Mouse (Mus musculus) hindbrain, embryonic 16.5 days (tissue): ENCODE data around the gene Flnb. TPM values are rescaled to one million over a fixed set of nuclear protein-coding genes. Genes with fewer than 3 reads are reported as not detected.

Experiments
- ATAC-seq: fragments of 200-750 bp; cut with Nextera tagmentation; 2 replicates; pipeline ENCODE4 v1.8.0; 2017; ENCODE audit warnings: moderate TSS enrichment, moderate library complexity
- H3K27ac ChIP-seq: fragments of 300-500 bp; sonication (generic); 2 replicates; pipeline ENCODE4 v1.5.1; 2014; ENCODE audit warnings: low read depth, mild to moderate bottlenecking, control low read depth, low read length, moderate library complexity
- H3K27me3 ChIP-seq: fragments of 300-500 bp; sonication (generic); replicated peaks from 2 replicates; pipeline ENCODE4 v1.6.1; 2014; ENCODE audit warnings: low read length; ENCODE audit not compliant: control insufficient read depth, insufficient read depth
- H3K36me3 ChIP-seq: fragments of 300-500 bp; sonication (generic); 2 replicates; pipeline ENCODE4 v1.6.1; 2014; ENCODE audit warnings: mild to moderate bottlenecking, low read length, moderate library complexity, mixed read lengths; ENCODE audit not compliant: control insufficient read depth, insufficient read depth
- H3K4me1 ChIP-seq: fragments of 300-500 bp; sonication (generic); 2 replicates; pipeline ENCODE4 v1.6.1; 2014; ENCODE audit warnings: low read depth, low read length; ENCODE audit not compliant: control insufficient read depth, insufficient read depth
- H3K4me2 ChIP-seq: fragments of 300-500 bp; sonication (generic); 2 replicates; pipeline ENCODE4 v1.6.1; 2014; ENCODE audit warnings: mild to moderate bottlenecking, low read length, control low read depth, moderate library complexity
- H3K4me3 ChIP-seq: fragments of 300-500 bp; sonication (generic); 2 replicates; pipeline ENCODE4 v1.5.1; 2014; ENCODE audit warnings: mild to moderate bottlenecking, low read length, control low read depth, moderate library complexity
- H3K9ac ChIP-seq: fragments of 300-500 bp; sonication (generic); 2 replicates; pipeline ENCODE4 v1.6.1; 2014; ENCODE audit warnings: low read depth, mild to moderate bottlenecking, control low read depth, low read length, moderate library complexity
- H3K9me3 ChIP-seq: fragments of 300-500 bp; sonication (generic); 2 replicates; pipeline ENCODE4 v1.6.1; 2014; ENCODE audit warnings: mild to moderate bottlenecking, low read length, moderate library complexity; ENCODE audit not compliant: control insufficient read depth
- WGBS: fragments of 180-500 bp; shearing (Covaris S2); extraction: QIAGEN DNeasy Blood & Tissue Kit; methylation state at CpG from one replicate; pipeline ENCODE4 v1.1.7; 2014; 5-methylcytosine and 5-hydroxymethylcytosine counted together
- polyA plus RNA-seq: library from polyadenylated mRNA; unstranded; fragments of >200 nt; fragmentation: Nextera tagmentation; extraction: Ambion mirVana; gene quantifications from 2 replicates; pipeline ENCODE4 v1.2.1, GENCODE M21; 2015

Flnb gene
- polyA plus RNA-seq, 1 experiment from 2014 or later = 6.3 TPM

GRCm38 (mm10) chr14:7896699-7897098 is 78.9 kb downstream of the Flnb start:
- Histone ChIP-seq H3K9me3 (no peaks in the 10 kb centered on the region), H3K9ac (no peak overlapping the region), H3K27ac (no peak overlapping the region), H3K36me3 (peaks cover 51% of the 10 kb centered on the region), H3K4me2 (no peak overlapping the region), H3K4me3 (no peak overlapping the region), H3K27me3 (no peaks in the 10 kb centered on the region), H3K4me1 (peaks cover 6% of the 10 kb centered on the region)
- WGBS = 94% methylated on average over 1 of the region's 1 CpGs
- no peak for ATAC-seq

DNA sequence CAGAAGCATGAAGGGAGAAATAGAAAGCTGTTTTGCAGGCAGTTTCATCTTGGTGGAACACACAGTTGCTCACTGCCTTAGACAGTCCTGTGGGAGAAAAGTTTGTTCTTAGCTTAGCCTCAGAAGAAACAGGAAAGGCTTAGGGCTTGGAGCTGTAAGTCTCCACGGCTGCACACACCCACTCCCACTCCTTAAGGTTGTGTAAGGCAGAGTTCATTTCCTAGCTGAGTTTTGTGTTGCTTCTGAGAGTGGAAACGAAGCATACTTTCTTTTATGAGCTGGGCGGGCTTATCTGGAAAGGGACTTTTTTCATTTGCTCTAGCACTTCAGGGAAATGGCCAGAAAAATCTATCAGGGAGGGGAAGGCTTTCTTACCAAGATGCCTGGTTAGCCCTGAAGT is 82.2 kb downstream of the Flnb start:
- 69% methylated on average over 3 of the region's 3 CpGs for WGBS
- no peak overlapping the region; the same call in 1 of the 2 replicates for H3K27ac ChIP-seq
- H3K4me2 ChIP-seq = no peak overlapping the region
- H3K9ac ChIP-seq = no peak overlapping the region
- H3K9me3 ChIP-seq = no peaks in the 10 kb centered on the region
- no peak for ATAC-seq
- H3K36me3 ChIP-seq = peaks cover 31% of the 10 kb centered on the region
- H3K4me3 ChIP-seq = no peak overlapping the region
- H3K4me1 ChIP-seq = peaks cover 6% of the 10 kb centered on the region
- no peaks in the 10 kb centered on the region for H3K27me3 ChIP-seq

- no peak overlapping the region for H3K4me2 ChIP-seq
- H3K9ac ChIP-seq = no peak overlapping the region
- H3K4me3 ChIP-seq = no peak overlapping the region
- ATAC-seq = peak; percentile 35; the same call in 1 of the 2 replicates
- H3K36me3 ChIP-seq = peaks cover 29% of the 10 kb centered on the region
- peaks cover 6% of the 10 kb centered on the region for H3K4me1 ChIP-seq
- peak overlapping the region; percentile 51; the same call in 1 of the 2 replicates for H3K27ac ChIP-seq
- H3K9me3 ChIP-seq = no peaks in the 10 kb centered on the region
- WGBS = 48% methylated on average over 11 of the region's 11 CpGs
- H3K27me3 ChIP-seq = no peaks in the 10 kb centered on the region
Observed at GRCm38 (mm10) chr14:7900481-7901049, 82.8 kb downstream of the Flnb start.

- Histone ChIP-seq H3K27ac (no peak overlapping the region), H3K4me3 (no peak overlapping the region), H3K27me3 (no peaks in the 10 kb centered on the region), H3K9me3 (no peaks in the 10 kb centered on the region), H3K4me2 (no peak overlapping the region), H3K4me1 (peaks cover 6% of the 10 kb centered on the region), H3K9ac (no peak overlapping the region), H3K36me3 (peaks cover 25% of the 10 kb centered on the region)
- ATAC-seq = peak; percentile 59
- WGBS = 56% methylated on average over 12 of the region's 12 CpGs
Observed at GRCm38 (mm10) chr14:7901484-7902240, 83.9 kb downstream of the Flnb start.

DNA sequence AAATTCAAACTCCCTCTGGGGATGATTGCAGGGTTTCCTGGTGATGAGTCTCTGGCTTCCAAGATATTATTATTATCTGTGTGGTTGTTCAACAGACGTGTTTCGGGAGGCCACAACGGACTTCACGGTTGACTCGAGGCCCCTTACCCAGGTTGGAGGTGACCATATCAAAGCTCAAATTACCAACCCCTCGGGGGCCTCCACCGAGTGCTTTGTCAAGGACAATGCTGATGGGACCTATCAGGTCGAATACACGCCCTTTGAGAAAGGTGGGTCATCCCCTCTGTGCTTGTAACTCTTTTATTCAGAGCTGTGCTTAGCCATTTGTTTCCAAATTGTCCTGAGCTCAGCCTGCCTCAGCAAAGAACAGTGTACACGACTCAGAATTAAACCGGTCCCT is 89.3 kb downstream of the Flnb start:
- Histone ChIP-seq H3K9ac (no peak overlapping the region), H3K4me3 (no peak overlapping the region), H3K4me1 (no peaks in the 10 kb centered on the region), H3K4me2 (no peak overlapping the region), H3K27ac (no peak overlapping the region), H3K36me3 (peaks cover 22% of the 10 kb centered on the region), H3K27me3 (no peaks in the 10 kb centered on the region), H3K9me3 (no peaks in the 10 kb centered on the region)
- no peak for ATAC-seq
- 81% methylated on average over 11 of the region's 11 CpGs for WGBS

DNA sequence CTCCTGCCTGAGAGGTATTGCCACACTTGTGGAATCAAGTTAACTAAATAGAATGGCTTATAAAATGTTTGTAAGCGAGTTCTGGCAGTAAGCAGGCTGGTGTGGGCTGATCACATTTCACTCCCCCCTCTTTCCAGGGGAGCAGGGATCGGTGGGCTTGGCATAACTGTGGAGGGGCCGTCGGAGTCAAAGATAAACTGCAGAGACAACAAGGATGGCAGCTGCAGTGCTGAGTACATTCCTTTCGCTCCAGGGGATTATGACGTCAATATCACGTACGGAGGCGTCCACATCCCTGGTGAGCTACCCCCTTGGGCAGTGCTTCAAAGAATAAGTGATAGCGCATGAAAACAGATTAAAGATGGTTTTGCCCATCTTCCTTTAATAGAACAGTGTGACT is 91.7 kb downstream of the Flnb start:
- 79% methylated on average over 10 of the region's 10 CpGs for WGBS
- H3K27me3 ChIP-seq = no peaks in the 10 kb centered on the region
- H3K27ac ChIP-seq = no peak overlapping the region
- peaks cover 22% of the 10 kb centered on the region for H3K36me3 ChIP-seq
- no peak overlapping the region for H3K9ac ChIP-seq
- no peak overlapping the region for H3K4me3 ChIP-seq
- no peak overlapping the region for H3K4me2 ChIP-seq
- ATAC-seq = no peak
- H3K9me3 ChIP-seq = no peaks in the 10 kb centered on the region
- H3K4me1 ChIP-seq = no peaks in the 10 kb centered on the region

DNA sequence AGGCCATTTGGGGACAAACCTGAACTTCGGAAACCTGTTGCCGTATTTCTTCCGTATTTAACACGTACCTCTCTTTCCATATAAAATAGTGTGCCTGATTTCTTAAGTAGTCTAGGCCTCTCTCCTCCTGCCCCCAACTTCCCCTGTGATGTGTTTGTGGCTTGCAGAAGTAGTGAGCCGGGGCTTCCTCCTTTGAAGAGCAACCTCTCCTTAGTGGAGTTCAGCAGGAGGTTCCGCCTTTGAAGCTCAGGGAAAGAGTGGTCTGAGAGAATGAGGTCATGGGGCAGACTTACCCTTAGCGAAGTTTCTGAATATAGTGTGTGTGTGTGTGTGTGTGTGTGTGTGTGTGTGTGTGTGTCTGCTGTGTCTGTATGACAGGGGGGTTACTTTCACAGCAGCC is 96.1 kb downstream of the Flnb start:
- Histone ChIP-seq H3K9ac (no peak overlapping the region), H3K4me3 (no peak overlapping the region), H3K36me3 (peaks cover 26% of the 10 kb centered on the region), H3K27me3 (no peaks in the 10 kb centered on the region), H3K9me3 (no peaks in the 10 kb centered on the region), H3K4me2 (no peak overlapping the region), H3K4me1 (no peaks in the 10 kb centered on the region), H3K27ac (no peak overlapping the region)
- no peak for ATAC-seq
- 69% methylated on average over 7 of the region's 7 CpGs for WGBS

GRCm38 (mm10) chr14:7914461-7914860 is 96.7 kb downstream of the Flnb start:
- 85% methylated on average over 4 of the region's 4 CpGs for WGBS
- Histone ChIP-seq H3K4me2 (no peak overlapping the region), H3K4me3 (no peak overlapping the region), H3K27ac (no peak overlapping the region), H3K9me3 (no peaks in the 10 kb centered on the region), H3K27me3 (no peaks in the 10 kb centered on the region), H3K9ac (no peak overlapping the region), H3K36me3 (peaks cover 30% of the 10 kb centered on the region), H3K4me1 (no peaks in the 10 kb centered on the region)
- ATAC-seq = no peak

- Histone ChIP-seq H3K27me3 (no peaks in the 10 kb centered on the region), H3K9me3 (no peaks in the 10 kb centered on the region), H3K9ac (no peak overlapping the region), H3K4me2 (no peak overlapping the region), H3K4me1 (no peaks in the 10 kb centered on the region), H3K4me3 (no peak overlapping the region), H3K27ac (no peak overlapping the region), H3K36me3 (peaks cover 35% of the 10 kb centered on the region)
- 77% methylated on average over 6 of the region's 6 CpGs for WGBS
- ATAC-seq = no peak
Observed at GRCm38 (mm10) chr14:7918150-7918991, 100.6 kb downstream of the Flnb start.
